Mouse (Mus musculus) spleen, postnatal 10 days (tissue): ENCODE results near the gene Arhgef3.
A peak's percentile ranks its signal among the peaks of the same experiment; 100 is the strongest.
"Not testable (repeated sequence)": the region's sequence is repeated elsewhere in the genome, so short reads cannot be mapped to it uniquely, and the experiment has no call there.

Experiments
- DNase-seq, 2 experiments: peaks; one replicate each; pipeline ENCODE4 v3.0.0; 2021 to 2022; ENCODE audit warnings: low spot score in 2 of 2

The Arhgef3 gene

GRCm38 (mm10) chr14:27187025-27187424, 72.3 kb downstream of the Arhgef3 start:
- DNase-seq, result peak; percentile 46 to 80

DNA sequence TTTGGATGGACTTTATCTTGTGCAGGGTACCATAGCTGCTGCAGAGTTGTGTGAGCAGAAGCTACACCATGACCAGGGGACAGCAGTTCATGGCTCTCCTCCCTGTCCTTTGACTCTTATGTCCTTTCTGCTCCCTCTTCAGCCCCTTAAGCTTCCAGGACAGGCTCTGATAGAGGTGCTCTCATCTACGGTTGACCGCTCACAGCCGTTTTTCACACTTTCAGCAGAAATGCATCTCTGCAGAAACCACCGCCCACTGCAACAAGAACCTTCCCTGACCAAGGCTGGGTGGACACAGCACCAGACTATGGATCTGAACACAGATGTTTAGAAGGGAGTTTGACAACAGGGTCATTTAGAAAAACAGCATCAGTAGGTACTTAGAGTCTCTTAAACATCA, 73.2 kb downstream of the Arhgef3 start:
- DNase-seq, result no peak

DNA sequence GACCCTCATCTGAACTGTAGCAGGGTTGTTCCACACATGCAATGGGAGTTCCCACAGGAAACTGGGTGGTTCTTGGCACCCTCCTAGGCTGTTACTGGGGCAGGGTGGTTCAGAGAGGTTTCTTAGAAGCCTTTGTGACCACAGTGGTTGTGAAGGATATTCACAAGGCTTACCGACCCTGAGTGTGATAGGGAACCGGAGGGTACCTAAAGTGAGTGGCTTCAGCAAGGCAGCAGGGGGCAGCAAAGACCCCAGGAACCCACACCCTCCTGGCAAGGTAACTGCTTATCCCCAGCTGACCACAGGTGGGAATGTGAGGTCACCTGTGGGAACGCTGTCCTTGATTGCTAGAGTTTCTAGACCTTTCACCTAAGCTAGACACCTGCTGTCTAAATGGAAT, 77.8 kb downstream of the Arhgef3 start:
- DNase-seq, result peak; percentile 24 to 67

GRCm38 (mm10) chr14:27196980-27197379, 82.3 kb downstream of the Arhgef3 start:
- DNase-seq, result no peak

DNA sequence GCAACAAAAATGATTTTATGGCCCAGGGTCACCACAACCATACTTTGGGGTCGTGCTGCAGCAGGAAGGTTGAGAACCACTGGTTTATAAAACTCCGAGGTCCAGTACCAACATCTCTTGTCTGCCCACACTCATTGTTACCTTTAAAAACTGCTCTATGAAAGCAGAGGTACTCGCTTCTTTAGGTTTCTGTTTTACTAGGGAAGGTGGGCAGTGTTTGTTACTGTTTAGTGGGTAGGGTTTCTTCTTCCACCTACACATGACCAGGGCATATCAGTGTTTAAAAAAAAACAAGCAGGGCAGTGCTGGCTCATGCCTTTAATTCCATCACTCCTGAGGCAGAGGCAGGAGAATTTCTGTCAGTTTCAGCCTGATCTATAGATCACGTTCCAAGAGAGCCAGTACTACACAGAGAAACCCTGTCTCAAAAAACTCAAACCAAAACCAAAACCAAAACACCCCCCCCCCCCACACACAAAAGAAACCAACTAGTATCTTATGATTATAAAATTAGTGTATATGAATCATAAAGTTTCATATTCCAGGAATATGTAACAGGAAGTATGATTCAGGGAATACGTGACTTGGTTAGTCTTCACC, 83.9 kb downstream of the Arhgef3 start:
- DNase-seq, result no peak

DNA sequence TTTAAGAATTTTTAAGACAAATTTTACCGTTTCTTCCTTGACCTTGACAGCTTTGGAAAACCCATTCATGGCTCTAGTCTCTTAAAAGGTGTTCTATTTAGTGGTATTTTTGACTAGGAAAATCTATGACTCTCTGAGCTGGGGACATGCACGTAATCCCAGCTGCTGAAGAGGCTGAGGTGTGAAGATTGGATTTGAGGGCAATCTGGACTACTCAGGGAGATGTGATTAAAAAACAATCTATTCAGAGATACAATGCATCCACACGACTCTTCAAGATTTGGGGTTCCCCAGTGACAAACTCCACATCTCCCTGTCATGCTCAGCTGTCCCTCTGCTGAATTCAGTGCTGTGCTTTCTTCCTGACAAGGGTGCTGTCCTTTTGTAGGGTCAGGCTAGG, 84.4 kb downstream of the Arhgef3 start:
- no peak for DNase-seq

DNA sequence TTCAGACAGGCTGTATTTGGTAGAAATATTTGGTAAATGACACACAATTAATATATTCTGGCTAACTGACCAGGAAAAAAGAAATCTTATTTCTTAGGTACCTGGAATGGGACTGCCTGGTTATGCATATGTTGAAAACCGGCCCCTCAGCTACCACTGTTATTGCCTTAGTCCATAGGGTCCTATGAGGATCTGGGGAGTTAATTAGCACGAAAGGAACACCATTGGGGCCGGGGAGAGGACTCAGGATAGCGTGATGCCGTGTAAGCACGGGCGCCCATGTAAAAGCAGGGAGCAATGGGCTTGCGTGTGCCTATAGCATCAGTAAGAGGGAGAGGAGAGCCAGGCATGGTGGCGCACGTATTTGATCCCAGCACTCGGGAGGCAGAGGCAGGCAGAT, 85.2 kb downstream of the Arhgef3 start:
- no peak for DNase-seq

DNA sequence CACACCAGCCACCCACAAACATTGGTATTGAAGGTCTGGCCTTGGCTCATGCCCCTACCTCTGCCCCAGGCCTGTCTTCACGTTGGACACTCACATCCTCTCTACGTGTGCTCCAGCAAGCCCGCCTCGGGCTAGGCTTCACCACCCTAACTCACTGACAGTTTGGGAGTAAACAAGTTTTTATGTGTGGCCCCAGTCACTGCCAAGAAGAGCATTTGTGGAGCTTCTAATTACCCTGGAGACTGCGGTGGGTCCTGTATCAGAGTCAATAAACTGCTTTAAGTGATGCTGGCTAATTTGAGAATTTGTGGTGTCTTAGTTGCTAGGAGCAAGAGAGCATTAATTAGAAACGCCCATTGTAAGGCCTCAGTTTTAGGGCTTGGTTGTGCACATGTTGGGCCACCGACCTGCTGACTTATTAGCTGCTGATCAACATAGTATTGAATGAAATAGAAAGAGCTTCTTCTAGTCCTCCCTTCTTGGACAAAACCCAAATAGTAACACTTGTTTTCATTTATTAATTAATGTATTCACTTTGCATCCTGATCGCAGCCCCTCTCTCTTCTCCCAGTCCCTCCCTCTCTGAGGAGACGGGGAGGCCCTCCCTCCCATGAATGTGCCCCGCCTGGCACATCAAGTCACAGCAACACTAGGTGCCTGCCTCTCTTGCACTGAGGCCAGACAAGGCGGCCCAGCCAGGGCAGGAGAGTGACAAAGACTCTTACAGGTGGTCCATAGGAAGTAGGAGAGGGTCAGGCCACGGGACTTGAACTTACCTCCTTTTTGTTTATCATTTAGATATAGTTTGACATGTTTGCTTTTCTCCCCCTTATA, 86.3 kb downstream of the Arhgef3 start:
- no peak for DNase-seq

DNA sequence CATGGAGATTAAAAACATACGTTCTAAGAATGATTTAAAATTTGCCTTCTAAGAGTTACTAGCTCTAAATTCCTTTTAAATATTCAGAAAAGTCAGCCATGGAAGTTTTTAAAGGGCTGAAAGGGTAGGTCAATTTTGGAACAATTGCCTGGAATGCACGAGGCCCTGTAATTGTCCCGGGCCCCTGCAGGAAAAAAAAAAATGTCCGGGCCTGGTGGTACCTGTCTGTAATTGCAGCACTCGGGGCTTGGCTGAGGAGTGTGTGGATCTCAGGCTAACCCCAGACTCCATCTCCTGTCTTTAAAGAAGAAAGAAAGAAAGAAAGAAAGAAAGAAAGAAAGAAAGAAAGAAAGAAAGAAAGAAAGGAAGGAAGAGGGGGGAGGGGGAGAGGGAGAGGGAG, 87.1 kb downstream of the Arhgef3 start:
- no peak for DNase-seq

DNA sequence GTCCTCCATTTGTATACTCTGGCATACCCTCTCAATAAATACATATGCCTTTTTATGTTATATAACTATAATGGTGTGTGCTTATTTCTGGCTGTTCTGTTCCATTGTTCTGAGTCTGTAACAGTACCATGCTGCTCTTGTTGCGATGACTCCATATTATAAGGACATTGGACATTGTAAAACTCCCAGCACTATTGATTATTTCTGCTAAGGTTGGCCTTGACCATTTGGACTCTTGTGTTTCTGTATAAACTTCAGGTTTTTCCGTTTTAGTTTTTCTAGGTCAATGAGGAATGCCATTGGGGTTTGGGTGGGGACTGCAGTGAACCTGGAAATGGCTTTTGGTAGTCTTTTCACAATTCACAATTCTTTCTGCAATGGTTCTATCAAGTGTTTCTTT, 90.0 kb downstream of the Arhgef3 start:
- no peak for DNase-seq

GRCm38 (mm10) chr14:27206443-27206842, 91.7 kb downstream of the Arhgef3 start:
- no peak for DNase-seq

DNA sequence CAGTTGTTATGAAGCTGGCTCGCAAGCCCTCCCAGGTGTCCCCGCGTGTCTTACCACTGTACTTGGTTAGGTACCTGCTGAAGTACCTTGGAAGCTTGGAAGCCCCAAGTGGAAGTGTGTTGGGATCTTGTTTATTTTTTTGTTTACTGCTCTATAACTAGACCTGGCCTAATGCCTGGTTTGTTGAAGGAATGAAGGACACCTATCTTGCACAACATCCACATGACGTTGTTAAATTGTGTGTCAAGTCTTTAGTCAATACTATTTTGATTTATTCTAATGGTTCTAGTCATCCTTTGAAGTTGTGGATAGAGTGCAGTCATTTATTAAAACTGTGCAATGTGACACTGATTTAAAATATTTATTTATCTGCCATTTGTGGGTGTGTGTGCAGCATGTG, 94.8 kb downstream of the Arhgef3 start:
- DNase-seq, result no peak

GRCm38 (mm10) chr14:27210801-27211200, 96.1 kb downstream of the Arhgef3 start:
- DNase-seq, result not testable (repeated sequence)

GRCm38 (mm10) chr14:27211743-27212445, 97.2 kb downstream of the Arhgef3 start:
- no peak for DNase-seq

- no peak for DNase-seq
Observed at GRCm38 (mm10) chr14:27214232-27214631, 99.5 kb downstream of the Arhgef3 start.

GRCm38 (mm10) chr14:27219668-27220067, 105.0 kb downstream of the Arhgef3 start:
- DNase-seq, result no peak

DNA sequence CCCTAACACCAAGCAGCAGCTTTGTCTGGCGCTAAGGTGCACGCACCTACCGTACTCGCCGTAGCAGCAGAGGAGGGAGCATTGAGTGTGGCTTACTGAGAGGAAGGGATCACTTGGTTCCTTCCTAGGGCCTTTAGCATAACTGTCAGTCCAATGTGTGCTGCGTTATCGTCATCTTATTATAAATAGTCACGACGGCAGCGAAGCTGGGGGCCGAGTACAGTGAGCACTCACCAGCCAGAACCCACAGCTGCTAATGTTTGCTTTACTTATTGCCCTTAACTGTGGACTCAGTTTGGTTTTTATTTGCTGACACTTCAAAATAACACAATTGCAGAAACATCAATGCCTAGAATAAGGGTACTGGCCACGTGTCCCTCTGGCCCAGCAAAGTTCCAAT, 105.6 kb downstream of the Arhgef3 start:
- DNase-seq, result no peak

GRCm38 (mm10) chr14:27224636-27225035, 109.9 kb downstream of the Arhgef3 start:
- no peak for DNase-seq

DNA sequence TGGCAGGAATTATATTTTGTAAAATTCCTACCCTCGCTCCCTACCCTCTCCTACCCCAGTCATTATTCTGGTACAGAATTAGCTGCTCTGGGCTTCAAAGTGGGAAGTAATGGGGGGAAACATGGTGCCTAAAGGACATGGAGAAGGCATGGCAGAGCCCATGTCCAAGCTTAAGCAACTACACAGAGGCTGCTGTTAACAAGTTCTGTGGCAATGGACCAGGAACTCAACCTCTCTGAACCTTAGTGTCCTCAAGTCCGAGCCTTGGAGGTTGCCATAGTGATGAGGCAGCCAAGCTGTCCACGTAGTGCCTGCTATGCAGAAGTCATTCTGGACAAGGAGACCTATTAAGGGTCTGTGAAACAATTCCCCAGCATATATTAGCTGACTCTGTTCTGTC, 111.6 kb downstream of the Arhgef3 start:
- DNase-seq, result no peak

GRCm38 (mm10) chr14:27228288-27228687, 113.6 kb downstream of the Arhgef3 start:
- no peak for DNase-seq

- no peak for DNase-seq
Observed at GRCm38 (mm10) chr14:27228941-27229371, 114.3 kb downstream of the Arhgef3 start.

DNA sequence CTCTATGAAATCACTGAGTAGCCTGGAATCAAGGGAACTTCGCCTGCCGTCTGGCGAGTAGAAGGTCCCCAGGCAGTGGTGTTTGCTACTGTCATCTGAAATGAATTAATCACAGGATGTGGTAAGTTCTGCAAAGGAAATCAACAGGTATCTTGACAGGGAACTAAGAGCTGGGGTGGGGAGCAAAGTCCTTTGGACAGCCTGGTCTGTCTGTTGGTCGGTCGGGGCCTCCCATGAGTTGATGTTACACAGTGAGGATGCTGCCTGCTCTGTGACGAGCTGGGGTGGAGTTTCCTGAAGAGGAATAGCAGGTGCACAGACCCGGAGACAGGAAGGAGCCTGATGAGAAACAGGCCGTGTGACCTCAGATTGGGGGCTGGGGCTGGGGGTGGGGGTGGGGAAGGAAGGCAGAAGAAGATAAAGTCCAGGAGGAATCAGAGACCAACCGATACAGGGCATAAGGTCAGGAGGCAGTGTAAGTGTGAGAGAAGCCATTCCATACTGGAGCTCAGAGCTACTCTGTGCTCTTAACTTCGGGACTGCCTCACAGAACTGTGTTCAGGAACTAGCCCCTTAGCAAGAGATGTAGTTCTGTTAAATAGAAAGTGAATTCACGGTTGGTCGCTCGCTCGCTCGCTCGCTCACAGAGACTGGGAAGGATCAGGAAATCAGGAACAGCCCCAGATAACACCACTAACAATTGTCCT, 114.9 kb downstream of the Arhgef3 start:
- peak in 1 of 2 experiments; percentile 45 for DNase-seq
